ENCODE assay signal across 15 mouse cellular contexts in the genomic region with DNA sequence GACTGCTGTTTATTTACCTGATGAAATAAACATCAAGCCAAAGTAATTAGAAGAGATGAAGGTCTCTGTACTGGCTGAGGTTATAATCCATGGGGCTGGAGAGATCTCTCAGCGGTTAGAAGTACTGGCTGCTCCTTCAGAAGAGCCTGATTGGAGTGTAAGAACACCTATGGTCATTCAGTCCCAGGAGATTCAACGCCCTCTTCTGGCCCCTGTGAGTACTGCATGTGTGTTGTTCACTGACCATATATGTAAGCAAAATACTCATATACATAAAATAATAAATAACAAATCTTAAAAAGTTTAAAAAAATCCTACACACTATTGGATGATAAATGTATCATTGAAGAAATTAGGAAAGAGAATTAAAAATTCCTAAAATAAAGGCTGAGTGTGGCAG. TPM values are rescaled to one million over a fixed set of nuclear protein-coding genes. Genes with fewer than 3 reads are reported as not detected.
DNase-seq lines count a peak whose midpoint lies in the region; ATAC-seq and TF ChIP-seq lines count a peak whose summit lies in the region.
"Had no signal": no experiment of that assay in that cellular context is flagged by ENCODE, and none has a peak within 500 bp of the region (broad histone marks: within the 10 kb centered on the region; RNA-seq: fewer than 3 reads in every experiment).

No protein-coding gene starts in this region.

- no peak for ATAC-seq in heart, postnatal 0 days (ENCODE audit: insufficient read depth, low read depth)
- ATAC-seq in midbrain, postnatal 0 days (ENCODE audit: low FRiP score) = no peak
- no peak for ATAC-seq in midbrain, embryonic 11.5 days (ENCODE audit: low FRiP score)
- ATAC-seq in stomach, postnatal 0 days (ENCODE audit: low FRiP score, low TSS enrichment) = no peak
- ATAC-seq in hindbrain, embryonic 11.5 days (ENCODE audit: low FRiP score) = no peak

- H3K4me1 ChIP-seq in heart, postnatal 0 days (ENCODE audit: control insufficient read depth, insufficient read depth) = no peaks in the 10 kb centered on the region
- H3K4me1 ChIP-seq in midbrain, postnatal 0 days (ENCODE audit: insufficient read depth, low read length) = no peaks in the 10 kb centered on the region
- no peaks in the 10 kb centered on the region for H3K4me1 ChIP-seq in midbrain, embryonic 11.5 days (ENCODE audit: control insufficient read depth, insufficient read depth, low read length)
- peaks cover 3 to 7% of the 10 kb centered on the region in 2 experiments; a peak in 3 of 4 replicates for H3K4me1 ChIP-seq in MEL (ENCODE audit: control insufficient read depth in 1 of 2, insufficient read depth in 2 of 2, low read length in 2 of 2)
- H3K4me1 ChIP-seq in stomach, postnatal 0 days (replicated peaks; ENCODE audit: control insufficient read depth, insufficient read depth) = no peaks in the 10 kb centered on the region
- H3K4me1 ChIP-seq in hindbrain, embryonic 11.5 days (replicated peaks; ENCODE audit: control insufficient read depth, insufficient read depth, low read length) = no peaks in the 10 kb centered on the region
- H3K4me1 ChIP-seq: embryonic facial prominence, embryonic 12.5 days; heart, embryonic 15.5 days; hindbrain, embryonic 15.5 days; neural tube, embryonic 15.5 days had no signal

- DNase-seq in heart, postnatal 0 days (ENCODE audit: low spot score) = no peak
- DNase-seq in heart, adult 9 months (ENCODE audit: low spot score in 2 of 2) = no peak
- DNase-seq in midbrain, postnatal 0 days (ENCODE audit: low spot score) = no peak
- DNase-seq in midbrain, embryonic 11.5 days (ENCODE audit: low spot score, missing footprints) = no peak
- peak; percentile 44 for DNase-seq in MEL (ENCODE audit: low read depth, low spot score)
- no peak for DNase-seq in stomach, postnatal 0 days (ENCODE audit: low spot score)
- no peak for DNase-seq in hindbrain, embryonic 11.5 days (ENCODE audit: low spot score)
- no peak for DNase-seq in cerebellum, adult 8-10 months
- DNase-seq: adrenal gland, postnatal 36 days; kidney, postnatal 10 days; right cerebral cortex, postnatal 14 days had no signal

- no peak overlapping the region for H3K4me3 ChIP-seq in heart, postnatal 0 days (ENCODE audit: low read depth, low read length)
- H3K4me3 ChIP-seq in midbrain, postnatal 0 days (ENCODE audit: low read depth, low read length) = no peak overlapping the region
- H3K4me3 ChIP-seq in midbrain, embryonic 11.5 days (ENCODE audit: low read depth, low read length) = no peak overlapping the region
- H3K4me3 ChIP-seq in MEL (ENCODE audit: control insufficient read depth in 1 of 2, insufficient read depth in 1 of 2, low read depth in 2 of 2, low read length in 2 of 2) = no peak overlapping the region
- no peak overlapping the region for H3K4me3 ChIP-seq in stomach, postnatal 0 days (ENCODE audit: low read depth, low read length)
- no peak overlapping the region for H3K4me3 ChIP-seq in hindbrain, embryonic 11.5 days (ENCODE audit: low read depth, low read length)
- H3K4me3 ChIP-seq: embryonic facial prominence, embryonic 12.5 days; heart, embryonic 15.5 days; hindbrain, embryonic 15.5 days; neural tube, embryonic 15.5 days had no signal

- H3K36me3 ChIP-seq in heart, postnatal 0 days (replicated peaks; ENCODE audit: control insufficient read depth, insufficient read depth, low read length) = no peaks in the 10 kb centered on the region
- H3K36me3 ChIP-seq in midbrain, postnatal 0 days (ENCODE audit: insufficient read depth, low read length) = no peaks in the 10 kb centered on the region
- no peaks in the 10 kb centered on the region for H3K36me3 ChIP-seq in midbrain, embryonic 11.5 days (ENCODE audit: control insufficient read depth, insufficient read depth, low read length)
- peaks cover 0 to 3% of the 10 kb centered on the region in 2 experiments; a peak in 1 of 4 replicates for H3K36me3 ChIP-seq in MEL (ENCODE audit: control insufficient read depth in 1 of 2, insufficient read depth in 2 of 2, low read length in 2 of 2)
- no peaks in the 10 kb centered on the region for H3K36me3 ChIP-seq in stomach, postnatal 0 days (ENCODE audit: control insufficient read depth, insufficient read depth, low read length)
- no peaks in the 10 kb centered on the region for H3K36me3 ChIP-seq in hindbrain, embryonic 11.5 days (ENCODE audit: control insufficient read depth, insufficient read depth, low read length)
- H3K36me3 ChIP-seq: embryonic facial prominence, embryonic 12.5 days; heart, embryonic 15.5 days; hindbrain, embryonic 15.5 days; neural tube, embryonic 15.5 days had no signal

- H3K9ac ChIP-seq in heart, postnatal 0 days (replicated peaks; ENCODE audit: low read depth, low read length) = no peak overlapping the region
- H3K9ac ChIP-seq in midbrain, postnatal 0 days (replicated peaks; ENCODE audit: low read length, poor library complexity, severe bottlenecking) = no peak overlapping the region
- H3K9ac ChIP-seq in midbrain, embryonic 11.5 days (ENCODE audit: low read length) = no peak overlapping the region
- no peak overlapping the region for H3K9ac ChIP-seq in MEL (ENCODE audit: control insufficient read depth, low read depth, low read length, poor library complexity, severe bottlenecking)
- H3K9ac ChIP-seq in stomach, postnatal 0 days (ENCODE audit: low read length) = no peak overlapping the region
- no peak overlapping the region for H3K9ac ChIP-seq in hindbrain, embryonic 11.5 days (ENCODE audit: low read depth, low read length)
- H3K9ac ChIP-seq: embryonic facial prominence, embryonic 12.5 days; heart, embryonic 15.5 days; hindbrain, embryonic 15.5 days; neural tube, embryonic 15.5 days had no signal

- no peak overlapping the region for H3K27ac ChIP-seq in heart, postnatal 0 days (ENCODE audit: low read depth)
- no peak overlapping the region for H3K27ac ChIP-seq in midbrain, postnatal 0 days (ENCODE audit: low read depth, low read length)
- no peak overlapping the region for H3K27ac ChIP-seq in midbrain, embryonic 11.5 days (ENCODE audit: low read depth, low read length)
- H3K27ac ChIP-seq in MEL (ENCODE audit: control insufficient read depth, low read depth, low read length) = no peak overlapping the region
- no peak overlapping the region for H3K27ac ChIP-seq in stomach, postnatal 0 days (replicated peaks)
- H3K27ac ChIP-seq in hindbrain, embryonic 11.5 days (ENCODE audit: low read depth, low read length) = no peak overlapping the region
- H3K27ac ChIP-seq: embryonic facial prominence, embryonic 12.5 days; heart, embryonic 15.5 days; hindbrain, embryonic 15.5 days; neural tube, embryonic 15.5 days had no signal

- no peak for TF ChIP-seq EP300 in heart, postnatal 0 days (IDR thresholded peaks at IDR 0.05; ENCODE audit: low read depth)
- no peak for TF ChIP-seq EP300 in MEL (IDR thresholded peaks at IDR 0.05; ENCODE audit: low read depth in 1 of 2, low read length in 2 of 2)
- TF ChIP-seq EP300 in stomach, postnatal 0 days (optimal IDR thresholded peaks at IDR 0.05) = no peak

- TF ChIP-seq POLR2A in MEL (IDR thresholded peaks at IDR 0.05; ENCODE audit: control insufficient read depth in 1 of 2, insufficient read depth in 1 of 2, low read depth in 1 of 2, low read length in 2 of 2, poor library complexity in 1 of 2) = no peak

- no peaks in the 10 kb centered on the region for H3K9me3 ChIP-seq in heart, postnatal 0 days (replicated peaks; ENCODE audit: control insufficient read depth, low read length)
- no peaks in the 10 kb centered on the region for H3K9me3 ChIP-seq in midbrain, postnatal 0 days (ENCODE audit: low read length)
- H3K9me3 ChIP-seq in midbrain, embryonic 11.5 days (ENCODE audit: control insufficient read depth, low read length) = no peaks in the 10 kb centered on the region
- H3K9me3 ChIP-seq in MEL (replicated peaks; ENCODE audit: insufficient read depth, low read length) = no peaks in the 10 kb centered on the region
- no peaks in the 10 kb centered on the region for H3K9me3 ChIP-seq in stomach, postnatal 0 days (ENCODE audit: control insufficient read depth, low read length)
- no peaks in the 10 kb centered on the region for H3K9me3 ChIP-seq in hindbrain, embryonic 11.5 days (ENCODE audit: control insufficient read depth, low read length)
- H3K9me3 ChIP-seq: embryonic facial prominence, embryonic 12.5 days; heart, embryonic 15.5 days; hindbrain, embryonic 15.5 days; neural tube, embryonic 15.5 days had no signal

- H3K27me3 ChIP-seq in heart, postnatal 0 days (ENCODE audit: control insufficient read depth, insufficient read depth, low read length) = no peaks in the 10 kb centered on the region
- H3K27me3 ChIP-seq in midbrain, postnatal 0 days (ENCODE audit: insufficient read depth, low read length) = no peaks in the 10 kb centered on the region
- H3K27me3 ChIP-seq in midbrain, embryonic 11.5 days (ENCODE audit: control insufficient read depth, insufficient read depth, low read length) = no peaks in the 10 kb centered on the region
- no peaks in the 10 kb centered on the region for H3K27me3 ChIP-seq in MEL (ENCODE audit: control insufficient read depth in 1 of 2, insufficient read depth in 2 of 2, low read length in 2 of 2)
- H3K27me3 ChIP-seq in stomach, postnatal 0 days (ENCODE audit: control insufficient read depth, insufficient read depth, low read length) = no peaks in the 10 kb centered on the region
- H3K27me3 ChIP-seq in hindbrain, embryonic 11.5 days (ENCODE audit: control insufficient read depth, insufficient read depth, low read length) = no peaks in the 10 kb centered on the region
- H3K27me3 ChIP-seq: embryonic facial prominence, embryonic 12.5 days; heart, embryonic 15.5 days; hindbrain, embryonic 15.5 days; neural tube, embryonic 15.5 days had no signal

- 0 out of 2 replicates have a peak, but pooled peaks have one; percentile 12 for TF ChIP-seq CTCF in heart, postnatal 0 days (IDR thresholded peaks at IDR 0.05; ENCODE audit: low read depth)
- TF ChIP-seq CTCF in midbrain, postnatal 0 days (IDR thresholded peaks at IDR 0.05) = peak; percentile 45
- peak; percentile 49 to 61 (median 50) for TF ChIP-seq CTCF in MEL (IDR thresholded peaks at IDR 0.05 in 2 of 3, conservative IDR thresholded peaks at IDR 0.05 in 1 of 3; ENCODE audit: control insufficient read depth in 1 of 3, insufficient read depth in 1 of 3, low read depth in 2 of 3, low read length in 3 of 3, poor library complexity in 1 of 3, severe bottlenecking in 1 of 3)
- peak; percentile 37 for TF ChIP-seq CTCF in stomach, postnatal 0 days (IDR thresholded peaks at IDR 0.05; ENCODE audit: low read depth)

- H3K4me2 ChIP-seq in heart, postnatal 0 days (ENCODE audit: low read depth, low read length) = no peak overlapping the region
- no peak overlapping the region for H3K4me2 ChIP-seq in midbrain, postnatal 0 days (ENCODE audit: low read depth, low read length, poor library complexity, severe bottlenecking)
- no peak overlapping the region for H3K4me2 ChIP-seq in midbrain, embryonic 11.5 days
- H3K4me2 ChIP-seq in stomach, postnatal 0 days (replicated peaks; ENCODE audit: low read depth) = no peak overlapping the region
- H3K4me2 ChIP-seq in hindbrain, embryonic 11.5 days (replicated peaks; ENCODE audit: low read depth, low read length) = no peak overlapping the region
- H3K4me2 ChIP-seq: embryonic facial prominence, embryonic 12.5 days; heart, embryonic 15.5 days; hindbrain, embryonic 15.5 days; neural tube, embryonic 15.5 days had no signal

- no peak; the same call in 1 of the 2 replicates for TF ChIP-seq RAD21 in MEL (IDR thresholded peaks at IDR 0.05; ENCODE audit: low read depth, low read length)

- H3K79me2 ChIP-seq in MEL (ENCODE audit: control insufficient read depth, insufficient read depth, low read length, poor library complexity) = no peaks in the 10 kb centered on the region

- 31% methylated on average over 2 of the region's 2 CpGs for WGBS in heart, postnatal 0 days
- WGBS in midbrain, postnatal 0 days = 39% methylated on average over 2 of the region's 2 CpGs
- 44% methylated on average over 2 of the region's 2 CpGs for WGBS in midbrain, embryonic 11.5 days
- WGBS in stomach, postnatal 0 days = 31% methylated on average over 2 of the region's 2 CpGs
- WGBS in hindbrain, embryonic 11.5 days = 40% methylated on average over 2 of the region's 2 CpGs

RNA-seq across cellular contexts. Expression of a gene that starts 17.3 kb away (rescaled TPM):
- 44.3 and 62.2 TPM in 2 replicates for total RNA-seq in heart, postnatal 0 days (2014; rRNA removed; ENCODE audit: low replicate concordance)
- polyA plus RNA-seq in heart, postnatal 0 days (2015; fragmentation: Nextera tagmentation; extraction: Ambion mirVana) = 32.9 and 33.7 TPM in 2 replicates
- 609 and 613 TPM in 2 replicates for total RNA-seq in midbrain, postnatal 0 days (2014; rRNA removed)
- polyA plus RNA-seq in midbrain, postnatal 0 days (2015; fragmentation: Nextera tagmentation; extraction: Ambion mirVana) = 326 TPM in 2 replicates
- polyA plus RNA-seq in midbrain, embryonic 11.5 days (2014; fragmentation: Nextera tagmentation; extraction: Ambion mirVana) = 516 and 568 TPM in 2 replicates
- 96.6 and 119 TPM in 2 replicates for total RNA-seq in MEL (2012; rRNA removed)
- 100 to 1,000 TPM in 1 of 2 experiments, not detected in 1; 181 TPM for polyA plus RNA-seq in MEL (2012; ENCODE audit: insufficient read depth in 1 of 2, insufficient read length in 2 of 2, low read depth in 1 of 2, low replicate concordance in 2 of 2, missing spikeins in 1 of 2)
- polyA plus RNA-seq in stomach, postnatal 0 days (2015; fragmentation: Nextera tagmentation; extraction: Ambion mirVana) = 397 and 409 TPM in 2 replicates
- polyA plus RNA-seq in hindbrain, embryonic 11.5 days (2014; fragmentation: Nextera tagmentation; extraction: Ambion mirVana) = 783 and 816 TPM in 2 replicates

RNA-seq across cellular contexts. Expression of a gene that starts 20.0 kb away (rescaled TPM):
- total RNA-seq in heart, postnatal 0 days (2014; rRNA removed; ENCODE audit: low replicate concordance) = 30.7 and 43.0 TPM in 2 replicates
- polyA plus RNA-seq in heart, postnatal 0 days (2015; fragmentation: Nextera tagmentation; extraction: Ambion mirVana) = 129 and 133 TPM in 2 replicates
- total RNA-seq in midbrain, postnatal 0 days (2014; rRNA removed) = 29.6 and 61.6 TPM in 2 replicates
- polyA plus RNA-seq in midbrain, postnatal 0 days (2015; fragmentation: Nextera tagmentation; extraction: Ambion mirVana) = 71.6 and 73.4 TPM in 2 replicates
- polyA plus RNA-seq in midbrain, embryonic 11.5 days (2014; fragmentation: Nextera tagmentation; extraction: Ambion mirVana) = 68.9 and 75.0 TPM in 2 replicates
- 62.3 and 66.5 TPM in 2 replicates for total RNA-seq in MEL (2012; rRNA removed)
- 10 to 100 TPM in 1 of 2 experiments, not detected in 1; 93.8 TPM for polyA plus RNA-seq in MEL (2012; ENCODE audit: insufficient read depth in 1 of 2, insufficient read length in 2 of 2, low read depth in 1 of 2, low replicate concordance in 2 of 2, missing spikeins in 1 of 2)
- 47.0 and 48.9 TPM in 2 replicates for polyA plus RNA-seq in stomach, postnatal 0 days (2015; fragmentation: Nextera tagmentation; extraction: Ambion mirVana)
- 70.4 and 76.2 TPM in 2 replicates for polyA plus RNA-seq in hindbrain, embryonic 11.5 days (2014; fragmentation: Nextera tagmentation; extraction: Ambion mirVana)

RNA-seq across cellular contexts. Expression of a gene that starts 36.9 kb away (rescaled TPM):
- 5.1 and 6.6 TPM in 2 replicates for total RNA-seq in heart, postnatal 0 days (2014; rRNA removed; ENCODE audit: low replicate concordance)
- 23.4 and 26.9 TPM in 2 replicates for polyA plus RNA-seq in heart, postnatal 0 days (2015; fragmentation: Nextera tagmentation; extraction: Ambion mirVana)
- total RNA-seq in midbrain, postnatal 0 days (2014; rRNA removed) = 37.0 and 49.6 TPM in 2 replicates
- 20.8 and 21.9 TPM in 2 replicates for polyA plus RNA-seq in midbrain, postnatal 0 days (2015; fragmentation: Nextera tagmentation; extraction: Ambion mirVana)
- polyA plus RNA-seq in midbrain, embryonic 11.5 days (2014; fragmentation: Nextera tagmentation; extraction: Ambion mirVana) = 14.7 and 15.9 TPM in 2 replicates
- total RNA-seq in MEL (2012; rRNA removed) = 10.1 and 18.7 TPM in 2 replicates
- polyA plus RNA-seq in MEL (2012; ENCODE audit: insufficient read depth in 1 of 2, insufficient read length in 2 of 2, low read depth in 1 of 2, low replicate concordance in 2 of 2, missing spikeins in 1 of 2) = 100 to 1,000 TPM in 1 of 2 experiments, not detected in 1; 137 TPM
- 14.3 and 14.8 TPM in 2 replicates for polyA plus RNA-seq in stomach, postnatal 0 days (2015; fragmentation: Nextera tagmentation; extraction: Ambion mirVana)
- 9.6 and 16.8 TPM in 2 replicates for polyA plus RNA-seq in hindbrain, embryonic 11.5 days (2014; fragmentation: Nextera tagmentation; extraction: Ambion mirVana)
